Mouse (Mus musculus) erythroid progenitor cell, adult 5-6 weeks (primary cell): ENCODE results near the gene Padi1. TPM values are rescaled to one million over a fixed set of nuclear protein-coding genes. Genes with fewer than 3 reads are reported as not detected.

Experiments
- ATAC-seq: replicated peaks from 2 replicates; pipeline ENCODE4 v1.8.0; 2016; ENCODE audit warnings: moderate number of reproducible peaks, mild to moderate bottlenecking, moderate TSS enrichment, inconsistent platforms; ENCODE audit not compliant: poor library complexity, low FRiP score, severe bottlenecking
- total RNA-seq, 2 experiments: library from RNA; stranded (forward) in 1 of 2; stranded (reverse) in 1 of 2; fragments of 150-400 nt in 1 of 2; fragments of 186-747, 209-891 nt in 1 of 2; gene quantifications; 2 replicates each; pipeline versions ENCODE4 v1.2.3 to v1.2.4; 2015 to 2017; ENCODE audit warnings: low replicate concordance in 2 of 2

Padi1 gene
- total RNA-seq, 2 experiments from 2014 or later, result not detected

- no peak for ATAC-seq
These were observed 23.1 kb upstream of the Padi1 start for GRCm38 (mm10) chr4:140868484-140869190.

- ATAC-seq, result no peak
These were observed 16.6 kb upstream of the Padi1 start for GRCm38 (mm10) chr4:140862036-140862650.

DNA sequence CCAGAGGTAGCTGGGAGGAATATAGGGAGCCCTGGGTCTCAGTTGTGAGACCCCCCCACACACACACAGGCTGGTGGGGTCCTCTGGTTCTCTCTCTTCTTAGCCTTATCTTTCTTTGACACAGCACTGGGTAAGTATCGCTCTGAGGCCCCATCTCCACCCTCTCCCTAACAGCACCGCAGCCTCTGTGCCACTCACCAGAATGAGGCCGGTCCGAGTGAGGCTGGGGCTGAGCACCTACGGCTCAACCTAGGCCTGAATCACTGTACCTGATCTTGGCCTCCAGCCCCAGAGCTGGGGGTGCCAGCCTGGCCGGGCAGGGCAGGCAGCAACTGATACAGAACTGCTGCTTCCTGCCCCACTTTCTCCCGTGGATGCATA is 15.2 kb upstream of the Padi1 start:
- peak; percentile 68 for ATAC-seq

GRCm38 (mm10) chr4:140860125-140860766 is 14.7 kb upstream of the Padi1 start:
- peak; percentile 82 for ATAC-seq

GRCm38 (mm10) chr4:140859291-140859690 is 13.7 kb upstream of the Padi1 start:
- no peak for ATAC-seq

DNA sequence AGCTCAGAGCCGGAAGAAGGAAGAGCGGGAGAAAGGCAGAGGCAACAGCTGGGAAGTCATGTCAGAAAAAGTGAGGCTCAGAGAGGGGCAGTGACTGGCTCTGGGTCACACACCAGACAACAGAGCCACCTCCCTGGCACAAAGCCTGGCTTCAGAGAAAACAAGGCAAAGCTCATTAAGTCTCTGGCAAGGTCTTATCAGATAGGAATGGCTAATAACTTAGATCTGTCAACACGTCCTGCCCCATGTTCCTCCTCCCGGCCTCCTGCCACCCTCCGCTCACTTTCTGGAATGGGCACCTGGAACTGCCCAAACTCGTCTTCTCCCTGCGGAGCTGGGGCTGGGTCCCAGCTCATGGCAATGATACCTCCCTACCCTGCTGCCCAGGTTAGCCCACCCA is 12.2 kb upstream of the Padi1 start:
- ATAC-seq, result no peak

- ATAC-seq, result no peak
These were observed 11.5 kb upstream of the Padi1 start for GRCm38 (mm10) chr4:140857041-140857440.

DNA sequence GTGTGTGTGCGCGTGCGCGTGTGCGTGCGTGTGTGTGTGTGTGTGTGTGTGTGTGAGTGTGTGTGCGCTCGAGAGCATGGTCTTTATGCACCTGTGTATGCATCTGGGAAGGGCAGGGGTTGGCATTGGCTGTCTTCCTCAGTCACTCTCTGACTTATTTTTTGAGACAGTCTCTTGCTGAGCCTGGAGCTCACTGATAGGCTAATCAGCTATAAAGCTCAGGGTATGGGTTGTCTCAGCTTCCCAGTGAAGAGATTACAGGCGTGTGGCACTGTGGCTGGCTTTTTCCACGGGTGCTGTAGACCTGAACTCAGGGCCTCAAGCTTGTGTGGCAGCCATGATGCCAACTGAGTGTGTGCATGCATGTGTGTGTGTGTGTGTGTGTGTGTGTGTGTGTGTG is 9.6 kb upstream of the Padi1 start:
- ATAC-seq, result peak; percentile 81

DNA sequence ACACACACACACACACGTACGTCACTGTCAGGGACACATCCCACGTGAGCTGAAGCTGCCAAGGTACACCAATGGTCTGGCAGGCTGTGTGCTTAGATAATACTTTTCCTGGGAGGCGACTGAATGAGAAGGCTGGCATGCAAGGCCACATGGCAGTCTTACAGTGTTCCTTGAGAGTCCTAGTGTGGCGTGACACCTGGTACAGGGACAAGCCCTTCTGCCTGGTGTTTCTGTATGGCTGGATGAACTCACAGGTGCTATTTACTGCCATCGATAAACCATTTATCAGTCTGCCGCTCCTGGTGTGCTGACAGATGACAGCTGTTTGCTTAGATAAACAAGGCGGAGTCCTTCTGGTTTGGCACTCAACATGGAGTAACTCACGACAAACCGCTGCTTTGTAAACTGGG is 8.9 kb upstream of the Padi1 start:
- peak; percentile 82 for ATAC-seq

DNA sequence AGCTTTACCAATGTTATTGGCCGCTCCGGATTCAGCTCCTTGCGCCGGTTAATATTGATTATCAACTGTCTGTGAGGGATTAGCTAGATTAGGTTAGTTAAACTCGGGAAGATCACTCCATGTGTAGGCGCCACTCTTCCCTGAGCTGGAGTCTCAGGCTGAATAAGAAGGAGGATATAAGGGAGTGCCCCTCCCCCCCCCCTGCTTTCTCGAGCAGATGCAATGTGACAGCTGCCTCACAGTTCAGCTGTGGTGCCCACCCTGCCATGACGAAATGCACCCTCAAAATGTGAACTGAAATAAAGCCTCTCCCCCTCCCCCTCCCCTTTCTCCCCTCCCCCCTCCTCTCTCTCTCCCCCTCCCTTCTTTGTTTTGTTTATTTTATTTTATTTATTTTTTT is 8.0 kb upstream of the Padi1 start:
- no peak for ATAC-seq

DNA sequence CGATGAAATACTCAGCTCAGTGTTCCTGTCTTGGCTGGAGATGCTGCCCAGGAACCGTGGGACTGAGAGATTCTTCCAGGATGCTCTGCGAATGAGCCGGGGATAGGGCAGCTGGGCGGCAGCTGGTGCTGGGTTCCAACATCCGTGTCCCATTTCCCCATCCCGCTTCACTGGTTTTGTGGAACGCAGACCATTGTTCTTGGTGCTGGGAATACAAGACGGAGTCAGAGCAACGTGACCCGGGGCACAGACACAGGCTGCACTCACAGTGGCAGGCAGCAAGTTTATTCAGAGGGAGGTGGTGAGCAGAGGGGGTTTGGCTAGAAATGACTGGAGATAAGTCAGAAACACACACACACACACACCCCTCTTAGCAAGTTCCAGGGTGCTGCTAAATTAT is 3.7 kb upstream of the Padi1 start:
- ATAC-seq, result no peak

GRCm38 (mm10) chr4:140844991-140845390 is 587 bp downstream of the Padi1 start:
- no peak for ATAC-seq

GRCm38 (mm10) chr4:140843670-140844280 is 1.8 kb downstream of the Padi1 start:
- ATAC-seq, result no peak

DNA sequence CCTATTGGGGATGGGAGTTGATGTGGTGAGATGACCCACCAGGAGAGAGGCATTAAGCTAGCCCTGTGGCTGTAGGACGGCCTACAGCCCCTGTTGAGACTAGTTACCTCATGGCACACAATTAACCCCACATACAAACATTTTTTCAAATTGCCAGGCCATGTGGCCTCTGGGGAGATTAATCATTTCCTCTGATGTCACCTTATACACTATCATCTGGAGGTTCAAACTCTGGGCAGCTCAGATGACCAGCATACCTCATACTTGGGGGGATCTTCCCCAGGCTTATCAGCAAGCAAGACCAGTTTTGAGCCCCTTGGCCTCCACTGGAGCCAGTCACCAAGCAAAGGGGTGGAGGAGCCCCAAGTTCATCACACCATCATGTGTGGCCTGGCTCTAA is 2.7 kb downstream of the Padi1 start:
- no peak for ATAC-seq

GRCm38 (mm10) chr4:140837879-140838278 is 7.7 kb downstream of the Padi1 start:
- no peak for ATAC-seq

GRCm38 (mm10) chr4:140836208-140836866 is 9.2 kb downstream of the Padi1 start:
- no peak for ATAC-seq

GRCm38 (mm10) chr4:140835682-140836081 is 9.9 kb downstream of the Padi1 start:
- peak; percentile 84 for ATAC-seq

DNA sequence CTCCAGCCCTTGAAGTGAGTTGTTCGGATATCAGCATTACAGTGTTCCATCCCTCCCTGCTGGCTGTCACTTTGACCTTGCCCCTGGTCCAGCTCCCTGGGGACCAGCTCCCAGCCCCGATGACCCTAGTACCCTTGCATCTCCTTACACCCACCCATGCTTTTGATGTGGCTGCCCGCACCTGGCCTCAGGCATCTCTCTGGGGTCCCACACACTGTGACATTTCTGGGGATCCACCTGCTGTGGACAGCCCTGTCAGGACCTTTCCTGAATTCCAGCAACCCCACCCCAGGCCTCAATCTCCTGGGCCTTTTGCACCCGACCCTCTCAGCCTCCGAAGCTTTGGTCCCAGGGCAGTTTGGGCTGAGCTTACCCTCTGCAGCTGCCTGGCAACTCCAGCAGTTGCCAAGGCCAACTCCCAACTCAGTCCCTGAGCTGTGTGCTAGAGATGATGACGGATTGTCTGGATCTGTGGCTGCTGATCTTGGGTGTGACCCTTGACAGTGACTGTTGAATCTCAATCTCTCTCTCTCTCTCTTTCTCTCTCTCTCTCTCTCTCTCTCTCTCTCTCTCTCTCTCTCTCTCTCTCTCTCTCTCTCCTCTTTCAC is 11.1 kb downstream of the Padi1 start:
- no peak for ATAC-seq

DNA sequence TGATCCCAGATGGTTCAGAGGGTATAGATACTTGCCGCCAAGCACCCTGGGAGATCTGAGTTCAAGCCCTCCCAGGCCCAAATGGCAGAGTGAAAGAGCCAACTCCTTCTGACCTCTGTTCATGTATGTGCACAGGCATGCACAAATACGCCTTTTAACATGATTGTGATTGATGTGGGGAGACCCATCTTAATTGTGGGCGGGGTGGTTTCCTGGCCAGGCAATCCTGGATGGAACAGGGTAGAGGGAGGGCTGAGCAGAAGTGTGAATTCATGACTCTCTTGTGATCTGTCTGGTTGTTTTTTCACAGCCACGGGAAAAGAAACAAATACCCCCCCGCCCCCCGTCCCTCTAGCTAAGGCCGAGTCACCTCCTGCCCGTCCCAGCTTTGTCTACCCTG is 12.8 kb downstream of the Padi1 start:
- no peak for ATAC-seq

GRCm38 (mm10) chr4:140831808-140832207 is 13.8 kb downstream of the Padi1 start:
- no peak for ATAC-seq
